Mouse (Mus musculus) gastrocnemius, postnatal 4 days (tissue): Measurements from ENCODE around the gene Acad10. TPM values are rescaled to one million over a fixed set of nuclear protein-coding genes. Genes with fewer than 3 reads are reported as not detected.
"Not testable (repeated sequence)": the region's sequence is repeated elsewhere in the genome, so short reads cannot be mapped to it uniquely, and the experiment has no call there.

Source experiments
- DNase-seq, 2 experiments: peaks; one replicate each; pipeline ENCODE4 v3.0.0; 2021 to 2022; ENCODE audit warnings: low spot score in 2 of 2, mixed read lengths in 2 of 2
- total RNA-seq, 2 experiments: library from RNA; stranded (reverse); gene quantifications; 2 replicates each; pipeline ENCODE4 v1.2.3; 2021

Gene Acad10
- total RNA-seq, 2 experiments from 2014 or later, result 6.6 to 6.8 TPM

DNA sequence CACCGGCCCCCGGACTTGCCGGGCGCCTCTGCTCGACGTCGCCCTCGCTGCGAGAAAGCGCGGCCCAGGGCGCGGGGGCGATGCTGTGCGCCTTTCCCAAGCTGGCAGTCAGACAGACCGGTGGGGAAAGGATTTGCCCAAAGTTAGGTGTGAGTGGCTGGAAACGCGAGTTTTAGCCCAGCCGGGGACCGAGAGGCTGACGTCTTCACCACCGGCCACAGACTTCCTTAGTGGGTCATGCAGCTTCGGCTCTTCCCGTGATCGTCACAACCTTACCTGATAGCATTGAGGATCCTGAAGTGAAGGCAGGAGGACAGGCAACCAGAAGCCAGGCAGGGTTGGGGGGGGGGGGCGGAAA, 562 bp upstream of the Acad10 start:
- DNase-seq, result no peak

DNA sequence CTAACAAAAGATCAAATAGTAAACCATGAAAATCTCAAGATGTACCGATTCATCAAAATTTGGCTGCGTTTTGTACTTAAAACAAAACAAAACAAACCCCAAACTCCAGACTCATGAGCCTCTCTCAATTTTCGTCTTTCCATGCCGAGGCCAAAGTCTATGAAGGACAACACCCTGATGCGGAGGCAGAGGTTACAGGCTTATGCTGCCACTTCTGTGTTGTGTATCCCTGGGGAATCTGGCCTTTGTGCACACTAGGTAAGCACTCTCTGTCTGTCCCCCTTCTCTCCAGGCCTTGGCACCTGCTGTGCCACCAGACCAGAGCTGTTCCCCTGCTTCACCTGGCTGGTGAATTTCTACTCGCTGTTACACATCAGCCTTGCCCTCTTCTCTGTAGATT, 2.7 kb downstream of the Acad10 start:
- DNase-seq, result not testable (repeated sequence)

GRCm38 (mm10) chr5:121656866-121657265, 3.4 kb downstream of the Acad10 start:
- not testable (repeated sequence) for DNase-seq

DNA sequence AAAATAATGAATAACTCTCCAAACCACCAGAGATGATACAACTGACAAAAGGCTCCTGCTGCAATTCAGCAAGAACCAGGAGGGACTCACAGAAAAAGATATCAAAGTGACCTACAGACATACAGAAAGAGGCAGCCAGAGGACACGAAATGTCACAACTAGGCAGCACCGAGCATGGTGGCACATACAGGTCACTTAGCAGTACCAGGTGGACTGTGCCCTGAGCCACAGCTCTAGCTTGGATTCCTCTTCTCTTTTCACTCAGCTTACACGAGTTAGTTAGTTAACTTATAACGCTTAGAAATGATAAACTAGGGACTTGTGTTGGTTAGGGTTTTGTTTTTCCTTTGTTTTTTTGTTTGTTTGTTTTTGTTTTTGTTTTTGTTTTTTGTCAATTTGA, 5.8 kb downstream of the Acad10 start:
- DNase-seq, result no peak

DNA sequence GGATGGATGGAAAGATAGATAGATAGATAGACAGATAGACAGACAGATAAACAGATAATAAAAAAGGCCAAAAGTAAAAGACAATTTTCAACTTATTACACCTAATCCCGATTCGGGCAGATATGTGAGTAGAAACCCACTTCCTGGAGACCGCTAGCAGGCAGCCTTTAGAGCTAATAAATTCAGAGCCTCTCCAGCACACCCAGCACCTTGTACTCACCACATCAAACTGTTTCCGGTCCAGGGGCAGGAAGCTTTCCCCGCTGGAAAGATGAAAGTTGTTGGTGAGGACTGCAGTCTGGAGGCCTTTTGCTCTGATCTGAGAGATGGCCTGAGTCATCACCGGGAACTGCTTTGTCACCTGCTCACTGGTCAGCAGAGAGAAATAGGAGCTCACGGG, 11.2 kb downstream of the Acad10 start:
- DNase-seq, result no peak

GRCm38 (mm10) chr5:121639601-121640000, 20.7 kb downstream of the Acad10 start:
- no peak for DNase-seq

DNA sequence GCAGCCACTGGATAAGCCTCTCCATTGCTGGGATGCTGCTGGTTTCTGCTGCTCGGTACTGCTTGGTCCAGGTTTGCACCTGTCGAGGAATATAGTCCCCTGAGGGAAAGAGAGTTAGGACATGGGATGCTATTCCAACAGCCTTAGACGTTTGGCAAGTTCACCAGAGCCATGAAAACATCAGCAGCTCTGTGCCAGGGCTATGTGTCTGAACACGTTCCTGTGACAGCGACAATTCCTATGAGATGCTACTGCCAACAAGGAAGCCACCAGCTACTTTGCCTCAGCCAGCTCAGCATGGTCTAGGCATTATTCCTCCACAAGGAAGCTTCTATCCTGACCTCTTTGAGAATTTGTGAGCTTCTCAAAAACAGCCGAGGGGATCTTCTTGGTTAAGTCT, 23.0 kb downstream of the Acad10 start:
- DNase-seq, result no peak

- DNase-seq, result no peak
Measured at GRCm38 (mm10) chr5:121634668-121635067, 25.6 kb downstream of the Acad10 start.

DNA sequence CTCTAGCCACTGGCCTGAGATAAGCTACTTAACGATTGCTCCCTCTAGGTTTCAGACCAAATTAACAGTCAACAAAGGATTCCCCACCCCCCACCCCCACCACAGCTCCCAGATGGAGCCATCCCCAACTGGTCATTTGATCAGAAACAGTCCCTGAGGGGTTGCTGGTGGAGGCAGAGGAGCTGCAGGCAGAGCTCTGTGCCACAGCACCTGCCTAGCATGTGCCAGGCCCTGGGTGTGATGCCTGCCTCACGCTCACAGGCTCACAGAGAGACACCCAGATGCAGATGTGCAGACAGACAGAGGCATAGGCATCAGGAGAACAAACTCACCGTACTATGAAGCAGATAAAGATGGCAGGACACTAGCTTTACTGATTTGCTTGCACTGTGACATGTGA, 27.5 kb downstream of the Acad10 start:
- no peak for DNase-seq

- not testable (repeated sequence) for DNase-seq
Measured at GRCm38 (mm10) chr5:121631106-121631647, 29.1 kb downstream of the Acad10 start.

DNA sequence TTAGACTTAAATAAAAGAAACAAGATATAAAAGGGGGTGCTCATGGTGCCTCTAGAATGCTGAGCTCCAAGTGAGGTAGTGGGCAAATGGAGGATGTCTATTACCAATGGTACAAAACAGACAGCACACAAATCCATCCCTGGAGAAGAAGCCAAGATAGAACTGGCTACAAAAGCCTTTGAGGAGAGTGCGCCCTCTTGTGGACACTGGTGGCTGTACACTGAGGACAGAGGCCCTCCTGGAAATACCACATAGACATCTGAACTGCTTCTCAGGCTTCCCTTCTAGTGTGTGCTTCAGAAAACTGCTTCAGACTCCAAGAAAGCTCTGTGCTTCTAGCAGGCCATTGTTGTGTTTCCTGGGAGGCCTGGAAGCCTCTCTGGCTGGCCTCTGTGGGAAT, 32.4 kb downstream of the Acad10 start:
- peak; percentile 67 to 81 for DNase-seq

- no peak for DNase-seq
Measured at GRCm38 (mm10) chr5:121623241-121623640, 37.1 kb downstream of the Acad10 start.

DNA sequence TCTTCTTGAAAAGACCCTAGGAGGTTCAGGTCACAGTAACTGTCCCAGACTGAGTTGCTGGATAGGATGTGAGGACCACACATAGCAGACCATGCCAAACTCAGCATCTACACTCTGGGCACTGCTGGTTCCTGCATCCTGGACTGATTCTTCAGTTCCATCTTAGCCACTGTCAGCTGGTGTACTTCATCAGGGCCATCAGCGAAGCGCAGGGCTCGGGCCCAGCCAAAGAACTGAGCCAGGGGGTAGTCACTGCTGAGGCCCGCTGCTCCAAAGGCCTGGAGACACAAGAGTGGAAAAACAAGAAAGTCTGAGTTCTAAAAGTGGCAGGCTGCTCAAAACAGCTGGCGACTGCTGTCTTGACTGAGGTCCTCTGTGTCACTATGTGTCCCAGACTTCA, 39.2 kb downstream of the Acad10 start:
- DNase-seq, result no peak

DNA sequence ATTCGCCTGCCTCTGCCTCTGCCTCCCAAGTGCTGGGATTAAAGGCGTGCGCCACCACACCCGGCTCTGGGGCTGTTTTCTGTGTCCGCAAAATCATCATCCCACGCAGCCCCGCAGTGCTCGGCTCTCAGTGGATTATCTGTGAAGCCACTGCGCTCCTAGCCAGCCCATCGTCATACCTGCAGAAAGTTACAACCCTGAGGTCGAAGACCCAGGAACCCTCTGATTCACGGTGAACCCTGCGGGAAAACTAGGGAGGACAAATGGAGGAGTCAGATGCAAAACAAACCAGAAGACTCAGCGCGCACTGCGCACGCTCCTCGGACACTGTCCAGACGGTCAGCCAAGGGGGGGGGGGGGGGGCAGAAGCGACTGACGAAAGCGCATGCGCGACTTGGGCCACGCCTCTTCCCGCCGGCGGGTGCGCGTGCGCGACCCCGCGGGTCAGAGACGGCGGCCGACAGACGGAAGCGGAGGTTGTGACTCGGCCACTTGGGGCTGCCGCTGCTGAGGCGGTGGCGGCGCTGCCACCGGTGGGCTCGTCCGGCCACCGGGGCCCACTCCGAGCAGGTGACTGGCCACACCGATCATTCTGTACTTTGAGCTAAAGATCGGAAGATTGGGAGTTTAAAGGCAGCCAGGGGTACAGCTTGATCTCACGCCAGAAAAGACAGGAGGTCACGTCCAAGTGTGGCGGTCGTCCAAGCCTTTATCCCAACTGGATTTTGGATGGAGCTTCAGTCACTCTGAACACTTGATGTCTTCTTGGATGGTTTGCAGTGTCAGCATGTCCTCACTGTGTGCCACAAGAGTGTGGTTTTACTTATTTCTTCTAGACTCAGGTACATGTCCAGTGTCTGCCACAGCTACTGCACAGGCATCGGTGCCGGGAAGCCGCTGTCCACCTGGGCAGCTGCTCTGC, 41.5 kb downstream of the Acad10 start, which contains the start of gene Acad12:
Acad12 (minus strand) TSS at position 347 of the 922 bp plus-strand sequence.
- peak; percentile 75 to 87 for DNase-seq

DNA sequence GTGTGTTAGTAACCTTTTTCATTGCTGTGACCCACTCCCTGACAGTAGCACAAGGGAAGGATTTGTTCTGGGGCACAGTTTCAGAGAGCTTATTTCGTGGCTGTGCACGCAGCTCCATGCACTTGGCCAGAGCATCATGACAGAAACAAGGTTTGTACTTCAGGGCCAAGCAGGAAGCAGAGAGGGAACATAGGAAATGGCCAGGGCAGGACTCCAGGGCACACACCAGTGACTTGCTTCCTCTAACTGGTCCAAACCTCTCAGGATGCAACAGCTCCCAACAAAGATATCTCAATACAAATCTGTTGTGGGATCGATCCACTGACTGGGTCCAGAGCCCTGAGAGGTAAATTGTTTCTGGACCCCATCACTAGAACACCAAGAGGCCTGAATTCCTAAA, 45.4 kb downstream of the Acad10 start:
- DNase-seq, result not testable (repeated sequence)

GRCm38 (mm10) chr5:121612036-121612435, 48.3 kb downstream of the Acad10 start:
- no peak for DNase-seq

- not testable (repeated sequence) for DNase-seq
Measured at GRCm38 (mm10) chr5:121609556-121610135, 50.7 kb downstream of the Acad10 start.

DNA sequence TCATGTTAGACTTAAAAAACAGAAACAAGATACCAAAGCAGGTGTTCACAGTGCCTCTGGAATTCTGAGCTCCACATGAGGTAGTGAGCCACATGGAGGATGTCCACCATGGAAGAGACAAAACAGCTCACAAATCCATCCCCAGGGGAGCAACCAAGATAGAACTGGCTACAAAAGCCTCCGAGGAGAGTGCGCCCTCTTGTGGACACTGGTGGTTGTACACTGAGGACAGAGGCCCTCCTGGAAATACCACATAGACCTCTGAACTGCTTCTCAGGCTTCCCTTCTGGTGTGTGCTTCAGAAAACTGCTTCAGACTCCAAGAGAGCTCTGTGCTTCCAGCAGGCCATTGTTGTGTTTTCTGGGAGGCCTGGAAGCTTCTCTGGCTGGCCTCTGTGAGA, 54.2 kb downstream of the Acad10 start:
- peak; percentile 63 to 81 for DNase-seq

DNA sequence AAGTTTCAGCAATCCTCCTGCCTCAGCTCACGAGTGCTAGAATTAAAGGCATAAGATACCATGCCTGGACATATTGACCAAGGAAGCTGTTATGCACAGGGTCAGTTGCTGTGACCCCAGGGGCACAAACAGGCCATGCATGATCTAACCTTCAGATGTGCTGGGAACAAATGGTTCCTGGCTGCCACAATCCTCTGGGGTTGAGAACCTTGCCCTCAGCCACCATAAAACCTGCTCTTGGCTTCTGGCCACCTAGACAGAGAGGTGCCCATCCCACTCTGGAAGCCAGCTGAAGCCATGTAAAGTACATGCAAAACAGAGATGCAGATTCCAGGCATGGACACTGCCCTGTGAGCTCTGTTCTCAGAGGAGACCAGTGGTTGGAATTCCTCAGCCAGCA, 56.5 kb downstream of the Acad10 start:
- not testable (repeated sequence) for DNase-seq

DNA sequence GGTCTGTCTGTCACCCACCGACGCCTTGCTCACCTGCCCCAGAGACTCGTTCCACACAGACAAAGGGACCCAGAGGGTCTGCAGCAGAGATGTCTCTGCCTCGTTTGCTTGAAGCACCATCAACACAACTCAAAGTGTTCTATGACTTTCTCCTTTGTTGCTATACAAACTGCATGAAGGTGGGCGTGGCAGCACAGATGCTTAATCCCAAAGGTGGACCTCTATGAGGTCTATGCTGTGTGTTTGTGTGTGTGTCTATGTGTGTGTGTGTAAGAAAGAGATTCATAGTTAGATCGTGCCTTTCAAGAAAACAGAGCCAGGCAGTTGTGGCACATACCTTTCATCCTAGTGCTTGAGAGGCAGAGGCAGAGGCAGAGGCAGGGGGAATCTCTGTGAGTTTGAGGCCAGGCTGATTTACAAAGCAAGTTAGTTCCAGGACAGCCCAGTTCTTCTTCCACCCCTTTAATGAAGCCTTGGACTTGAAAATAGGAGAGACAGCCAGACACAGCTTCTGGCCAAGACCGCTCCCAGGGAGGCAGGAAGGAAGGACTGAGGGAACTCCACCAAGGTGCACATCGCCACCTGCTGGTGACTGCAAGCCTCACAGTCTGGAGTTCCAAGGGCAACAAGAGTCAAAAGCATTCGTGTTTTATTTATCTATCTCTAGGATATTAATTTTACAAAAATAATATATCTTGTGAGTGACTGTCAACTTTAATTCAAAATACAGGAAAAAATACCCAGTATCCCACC, 58.6 kb downstream of the Acad10 start:
- DNase-seq, result peak; percentile 87 to 92

- DNase-seq, result no peak
Measured at GRCm38 (mm10) chr5:121598871-121599610, 61.3 kb downstream of the Acad10 start.
